Mouse (Mus musculus) naive thymus-derived CD4-positive, alpha-beta T cell, adult 2 months (primary cell): ENCODE measurements at regions not wholly inside any gene's neighbourhood (a gene's known extent, or its start where the extent isn't known, plus 50 kb on each side); places are given as distances from the start of the nearest gene placed in this dataset.

Experiments
- DNase-seq: peaks from one replicate; pipeline ENCODE4 v3.0.0-alpha.2; 2011; ENCODE audit warnings: low read depth

- DNase-seq, result no peak
Measured at GRCm38 (mm10) chr8:109413386-109413785, 80.4 kb upstream of the Pmfbp1 start.

GRCm38 (mm10) chr8:109415315-109415714 lies 78.5 kb upstream of the Pmfbp1 start:
- DNase-seq, result no peak

- no peak for DNase-seq
Measured at GRCm38 (mm10) chr8:109415906-109416305, 77.9 kb upstream of the Pmfbp1 start.

- no peak for DNase-seq
Measured at GRCm38 (mm10) chr8:109416327-109417100, 77.3 kb upstream of the Pmfbp1 start.

GRCm38 (mm10) chr8:109417222-109417621 lies 76.6 kb upstream of the Pmfbp1 start:
- no peak for DNase-seq

GRCm38 (mm10) chr8:109417971-109418370 lies 75.9 kb upstream of the Pmfbp1 start:
- no peak for DNase-seq

- DNase-seq, result no peak
Measured at GRCm38 (mm10) chr8:109419029-109419596, 74.7 kb upstream of the Pmfbp1 start.

GRCm38 (mm10) chr8:109424004-109424403 lies 69.8 kb upstream of the Pmfbp1 start:
- DNase-seq, result no peak

- DNase-seq, result no peak
Measured at GRCm38 (mm10) chr8:109428551-109428950, 65.3 kb upstream of the Pmfbp1 start.

- no peak for DNase-seq
Measured at GRCm38 (mm10) chr8:109434538-109434937, 59.3 kb upstream of the Pmfbp1 start.

- no peak for DNase-seq
Measured at GRCm38 (mm10) chr8:109436056-109436455, 57.8 kb upstream of the Pmfbp1 start.

- no peak for DNase-seq
Measured at GRCm38 (mm10) chr8:109436830-109437567, 56.8 kb upstream of the Pmfbp1 start.

GRCm38 (mm10) chr8:109438531-109438930 lies 55.3 kb upstream of the Pmfbp1 start:
- DNase-seq, result no peak
